Mouse (Mus musculus) MEL-GATA-1-ER (cell line): ENCODE data around the gene Tspan9.

ENCODE experiments used
- DNase-seq: peaks from one replicate; pipeline ENCODE4 v3.0.0-alpha.2; 2012; ENCODE audit warnings: low read depth; ENCODE audit errors: extremely low read depth

The Tspan9 gene

GRCm38 (mm10) chr6:127935105-127935504, 208.3 kb downstream of the Tspan9 start:
- no peak for DNase-seq

DNA sequence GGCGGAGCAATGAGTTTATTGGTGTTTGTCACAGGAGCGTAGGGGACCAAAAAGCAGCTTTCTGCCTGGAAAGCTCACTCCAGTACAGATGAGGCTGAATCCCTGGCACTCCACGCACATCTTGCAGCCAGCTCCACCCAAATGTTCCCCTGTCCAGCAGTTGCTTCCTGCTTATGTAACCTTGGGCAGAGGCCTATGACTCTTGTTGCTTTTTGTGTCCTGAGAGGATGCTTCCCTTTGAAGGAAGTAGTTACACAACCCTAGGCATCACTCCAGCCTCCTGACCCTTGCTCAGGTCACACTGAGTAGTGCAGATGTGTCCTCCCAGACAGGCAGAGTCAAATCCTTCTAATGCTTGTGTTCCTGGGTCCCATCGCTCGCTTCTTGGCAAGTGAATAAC, 209.6 kb downstream of the Tspan9 start:
- no peak for DNase-seq

DNA sequence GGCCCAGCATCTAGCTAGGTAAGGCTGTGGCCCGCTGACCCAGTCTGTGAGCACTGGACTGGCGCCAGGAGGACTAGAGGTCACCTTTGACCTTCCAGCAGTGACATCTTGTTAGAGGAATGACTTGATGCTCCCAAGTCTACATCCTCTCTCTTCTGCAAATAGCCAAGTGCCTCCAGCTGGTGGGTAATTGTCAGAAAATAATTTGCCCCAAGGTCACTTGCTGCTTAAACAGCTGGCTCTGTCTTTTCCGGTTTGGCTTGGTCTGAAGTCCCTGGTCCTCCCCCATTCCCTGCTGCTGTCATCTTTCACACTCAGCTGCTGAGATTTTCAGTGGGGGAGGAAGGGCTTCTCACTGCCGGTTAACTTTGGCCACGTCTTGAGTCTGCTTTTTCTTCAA, 210.7 kb downstream of the Tspan9 start:
- DNase-seq, result no peak

GRCm38 (mm10) chr6:127928682-127929081, 214.7 kb downstream of the Tspan9 start:
- no peak for DNase-seq

DNA sequence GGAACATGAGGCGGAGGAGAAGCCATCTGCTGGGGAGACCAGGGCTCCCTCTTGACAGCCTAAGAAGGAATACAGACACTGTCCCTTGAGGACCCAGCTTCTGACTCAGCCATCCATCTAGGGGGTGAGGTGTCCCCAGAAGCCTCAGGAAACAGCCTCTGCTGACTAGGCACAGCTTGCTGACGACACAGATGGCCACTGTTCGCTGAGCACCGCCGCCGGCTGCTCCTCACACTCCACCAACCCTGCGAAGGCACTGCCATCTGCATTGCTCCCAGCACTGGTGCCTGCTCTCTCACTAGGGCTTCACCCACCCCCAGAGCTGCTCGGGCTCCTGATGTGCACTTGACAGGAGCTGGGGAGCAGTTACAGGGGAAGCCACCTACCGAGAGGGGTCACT, 217.5 kb downstream of the Tspan9 start:
- DNase-seq, result no peak

GRCm38 (mm10) chr6:127924750-127925149, 218.6 kb downstream of the Tspan9 start:
- DNase-seq, result no peak

GRCm38 (mm10) chr6:127923296-127923695, 220.1 kb downstream of the Tspan9 start:
- DNase-seq, result no peak

DNA sequence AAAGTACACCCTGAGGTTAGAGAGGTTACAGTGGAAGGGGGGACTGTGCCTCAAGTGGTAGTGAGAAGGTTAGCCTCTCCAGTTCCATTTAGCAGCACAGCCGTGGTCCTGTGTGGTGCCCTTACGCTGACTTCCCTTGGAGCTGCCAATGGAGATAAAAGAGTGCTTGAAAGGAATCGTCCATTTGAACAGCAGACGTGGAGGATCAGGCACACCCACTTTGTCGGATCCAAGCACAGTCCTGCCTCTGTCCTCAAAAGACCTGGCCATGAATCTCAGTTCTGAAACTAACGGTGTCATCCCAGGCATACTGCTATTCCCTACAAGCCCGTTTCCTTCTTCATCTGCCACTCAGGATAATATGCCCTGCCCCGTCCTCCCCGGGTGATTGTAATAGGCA, 221.4 kb downstream of the Tspan9 start:
- no peak for DNase-seq

- DNase-seq, result no peak
Measured at GRCm38 (mm10) chr6:127920652-127921051, 222.7 kb downstream of the Tspan9 start.

- DNase-seq, result no peak
Measured at GRCm38 (mm10) chr6:127919491-127919890, 223.9 kb downstream of the Tspan9 start.

- no peak for DNase-seq
Measured at GRCm38 (mm10) chr6:127917712-127918111, 225.7 kb downstream of the Tspan9 start.

GRCm38 (mm10) chr6:127916993-127917392, 226.4 kb downstream of the Tspan9 start:
- DNase-seq, result no peak

DNA sequence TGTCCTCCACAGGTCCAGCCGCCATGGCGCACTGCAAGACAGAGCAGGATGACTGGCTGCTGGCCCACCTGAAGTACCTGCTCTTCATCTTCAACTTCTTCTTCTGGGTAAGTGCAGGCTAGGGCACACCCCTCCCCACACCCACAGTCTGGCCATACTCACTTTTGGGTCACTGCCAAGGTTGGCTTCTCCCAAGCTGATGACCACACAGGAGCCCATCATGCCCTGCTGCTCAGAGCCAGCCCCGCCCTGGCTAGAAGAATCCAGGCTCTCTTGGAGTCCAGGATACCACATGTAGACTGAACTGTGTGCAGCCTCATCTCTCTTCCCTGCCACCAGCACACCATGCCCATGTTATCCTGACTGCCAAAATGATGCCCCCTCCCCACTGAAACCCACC, 230.5 kb downstream of the Tspan9 start:
- DNase-seq, result no peak

- DNase-seq, result no peak
Measured at GRCm38 (mm10) chr6:127911687-127912086, 231.7 kb downstream of the Tspan9 start.
